Mouse (Mus musculus) limb, embryonic 12.5 days (tissue): ENCODE results near the gene Tcam1. TPM values are rescaled to one million over a fixed set of nuclear protein-coding genes. Genes with fewer than 3 reads are reported as not detected.

ENCODE experiments used
- polyA plus RNA-seq: library from polyadenylated mRNA; unstranded; fragments of >200 nt; fragmentation: Nextera tagmentation; extraction: Ambion mirVana; gene quantifications from 2 replicates; pipeline ENCODE4 v1.2.1, GENCODE M21; 2016

Gene Tcam1
- polyA plus RNA-seq, 1 experiment from 2014 or later = 0.30 TPM

Other genes starting within 250 kb of the Tcam1 start
- gene Dcaf7, start 239.8 kb upstream of the Tcam1 start, polyA plus RNA-seq = 85.4 and 91.5 TPM in 2 replicates
- 9.0 and 10.9 TPM in 2 replicates for gene Taco1, start 210.6 kb upstream of the Tcam1 start, polyA plus RNA-seq
- 27.3 and 35.1 TPM in 2 replicates for gene Map3k3, start 192.1 kb upstream of the Tcam1 start, polyA plus RNA-seq
- gene Gm10840, start 115.8 kb upstream of the Tcam1 start, polyA plus RNA-seq = not detected in 2 replicates
- 508 and 509 TPM in 2 replicates for gene Limd2, start 115.8 kb upstream of the Tcam1 start, polyA plus RNA-seq
- 31.1 and 33.2 TPM in 2 replicates for gene Strada, start 74.5 kb upstream of the Tcam1 start, polyA plus RNA-seq
- gene Ccdc47, start 60.3 kb upstream of the Tcam1 start, polyA plus RNA-seq = 73.9 and 78.5 TPM in 2 replicates
- 107 and 111 TPM in 2 replicates for gene Ddx42, start 59.7 kb upstream of the Tcam1 start, polyA plus RNA-seq
- gene Ftsj3, start 20.6 kb upstream of the Tcam1 start, polyA plus RNA-seq = 61.2 and 71.6 TPM in 2 replicates
- 352 and 355 TPM in 2 replicates for gene Psmc5, start 20.5 kb upstream of the Tcam1 start, polyA plus RNA-seq
- gene Smarcd2, start 3.7 kb upstream of the Tcam1 start, polyA plus RNA-seq = 102 and 104 TPM in 2 replicates
- gene Gh, start 25.2 kb downstream of the Tcam1 start, polyA plus RNA-seq = not detected in 2 replicates
- 1.3 and 1.8 TPM in 2 replicates for gene Cd79b, start 38.1 kb downstream of the Tcam1 start, polyA plus RNA-seq
- gene Scn4a, start 76.6 kb downstream of the Tcam1 start, polyA plus RNA-seq = 0.25 and 0.51 TPM in 2 replicates
- gene Prr29, start 88.8 kb downstream of the Tcam1 start, polyA plus RNA-seq = not detected in 2 replicates
- gene Icam2, start 111.4 kb downstream of the Tcam1 start, polyA plus RNA-seq = 17.8 and 27.9 TPM in 2 replicates
- gene Ern1, start 211.2 kb downstream of the Tcam1 start, polyA plus RNA-seq = 7.9 and 8.3 TPM in 2 replicates